Mouse (Mus musculus): ENCODE measurements around the gene Cdk2ap2.
"Not testable (repeated sequence)": the region's sequence is repeated elsewhere in the genome, so short reads cannot be mapped to it uniquely, and the experiment has no call there.

The Cdk2ap2 gene

GRCm38 (mm10) chr19:4096642-4097440, at the start of gene Cdk2ap2:
Gene Cdk2ap2, plus strand, starts transcription at chr19:4097182.
- in situ Hi-C loops (cut with MboI; ENCODE audit: low pct_unique_long_range_greater_than_20kb in 1 of 2, low sequenced_read_pairs in 2 of 2, unreplicated experiment in 1 of 2): no loop called here

- in situ Hi-C loops (cut with MboI; ENCODE audit: low pct_unique_long_range_greater_than_20kb in 1 of 2, low sequenced_read_pairs in 2 of 2, unreplicated experiment in 1 of 2): loop anchor here in 1 of 2 experiments (5.0 kb wide), 1 partner anchor 36 kb away; the partner anchor contains the start of gene Ndufv1
Measured at GRCm38 (mm10) chr19:4047859-4048258, 49.1 kb upstream of the Cdk2ap2 start.

GRCm38 (mm10) chr19:4049069-4049468, 47.9 kb upstream of the Cdk2ap2 start:
- in situ Hi-C loops (cut with MboI; ENCODE audit: low pct_unique_long_range_greater_than_20kb in 1 of 2, low sequenced_read_pairs in 2 of 2, unreplicated experiment in 1 of 2): loop anchor here in 1 of 2 experiments (5.0 kb wide), 1 partner anchor 37 kb away; the partner anchor contains the start of gene Ndufv1

GRCm38 (mm10) chr19:4051016-4051415, 46.0 kb upstream of the Cdk2ap2 start:
- in situ Hi-C loops (cut with MboI; ENCODE audit: low pct_unique_long_range_greater_than_20kb in 1 of 2, low sequenced_read_pairs in 2 of 2, unreplicated experiment in 1 of 2): no loop called here

- in situ Hi-C loops (cut with MboI; ENCODE audit: low pct_unique_long_range_greater_than_20kb in 1 of 2, low sequenced_read_pairs in 2 of 2, unreplicated experiment in 1 of 2): no loop called here
Measured at GRCm38 (mm10) chr19:4051741-4052515, 45.1 kb upstream of the Cdk2ap2 start.

GRCm38 (mm10) chr19:4052516-4053030, 44.4 kb upstream of the Cdk2ap2 start:
- in situ Hi-C loops (cut with MboI; ENCODE audit: low pct_unique_long_range_greater_than_20kb in 1 of 2, low sequenced_read_pairs in 2 of 2, unreplicated experiment in 1 of 2): no loop called here

- in situ Hi-C loops (cut with MboI; ENCODE audit: low pct_unique_long_range_greater_than_20kb in 1 of 2, low sequenced_read_pairs in 2 of 2, unreplicated experiment in 1 of 2): no loop called here
Measured at GRCm38 (mm10) chr19:4054613-4055012, 42.4 kb upstream of the Cdk2ap2 start.

GRCm38 (mm10) chr19:4055216-4055946, 41.6 kb upstream of the Cdk2ap2 start:
- in situ Hi-C loops (cut with MboI; ENCODE audit: low pct_unique_long_range_greater_than_20kb in 1 of 2, low sequenced_read_pairs in 2 of 2, unreplicated experiment in 1 of 2): no loop called here

GRCm38 (mm10) chr19:4055947-4056693, 40.9 kb upstream of the Cdk2ap2 start:
- in situ Hi-C loops (cut with MboI; ENCODE audit: low pct_unique_long_range_greater_than_20kb in 1 of 2, low sequenced_read_pairs in 2 of 2, unreplicated experiment in 1 of 2): no loop called here

GRCm38 (mm10) chr19:4056727-4057126, 40.3 kb upstream of the Cdk2ap2 start:
- in situ Hi-C loops (cut with MboI; ENCODE audit: low pct_unique_long_range_greater_than_20kb in 1 of 2, low sequenced_read_pairs in 2 of 2, unreplicated experiment in 1 of 2): no loop called here

GRCm38 (mm10) chr19:4057389-4057788, 39.6 kb upstream of the Cdk2ap2 start:
- in situ Hi-C loops (cut with MboI; ENCODE audit: low pct_unique_long_range_greater_than_20kb in 1 of 2, low sequenced_read_pairs in 2 of 2, unreplicated experiment in 1 of 2): no loop called here

GRCm38 (mm10) chr19:4057962-4058361, 39.0 kb upstream of the Cdk2ap2 start:
- in situ Hi-C loops (cut with MboI; ENCODE audit: low pct_unique_long_range_greater_than_20kb in 1 of 2, low sequenced_read_pairs in 2 of 2, unreplicated experiment in 1 of 2): no loop called here

GRCm38 (mm10) chr19:4058581-4058980, 38.4 kb upstream of the Cdk2ap2 start:
- in situ Hi-C loops (cut with MboI; ENCODE audit: low pct_unique_long_range_greater_than_20kb in 1 of 2, low sequenced_read_pairs in 2 of 2, unreplicated experiment in 1 of 2): no loop called here

GRCm38 (mm10) chr19:4059069-4059740, 37.8 kb upstream of the Cdk2ap2 start, which contains the start of gene Gstp3:
Gene Gstp3, minus strand, starts transcription at chr19:4059569.
- in situ Hi-C loops (cut with MboI; ENCODE audit: low pct_unique_long_range_greater_than_20kb in 1 of 2, low sequenced_read_pairs in 2 of 2, unreplicated experiment in 1 of 2): no loop called here

- in situ Hi-C loops (cut with MboI; ENCODE audit: low pct_unique_long_range_greater_than_20kb in 1 of 2, low sequenced_read_pairs in 2 of 2, unreplicated experiment in 1 of 2): not testable (repeated sequence)
Measured at GRCm38 (mm10) chr19:4060044-4060898, 36.7 kb upstream of the Cdk2ap2 start.

- in situ Hi-C loops (cut with MboI; ENCODE audit: low pct_unique_long_range_greater_than_20kb in 1 of 2, low sequenced_read_pairs in 2 of 2, unreplicated experiment in 1 of 2): no loop called here
Measured at GRCm38 (mm10) chr19:4060899-4061465, 36.0 kb upstream of the Cdk2ap2 start.

Measured in mouse embryonic stem cell (cell line).